Mouse (Mus musculus) CD4-positive, CD25-positive, alpha-beta regulatory T cell, adult 2 months (primary cell): ENCODE data around the gene Gnat1.
A peak's percentile ranks its signal among the peaks of the same experiment; 100 is the strongest.

Source experiments
- DNase-seq: peaks from one replicate; pipeline ENCODE4 v3.0.0-alpha.2; 2012; ENCODE audit warnings: low read depth, low spot score

Gnat1 gene

GRCm38 (mm10) chr9:107700114-107700571, 20.6 kb upstream of the Gnat1 start:
- DNase-seq, result no peak

- no peak for DNase-seq
These were observed 20.0 kb upstream of the Gnat1 start for GRCm38 (mm10) chr9:107699376-107699980.

GRCm38 (mm10) chr9:107698611-107699190, 19.2 kb upstream of the Gnat1 start:
- DNase-seq, result no peak

GRCm38 (mm10) chr9:107697811-107698521, 18.5 kb upstream of the Gnat1 start:
- DNase-seq, result no peak

GRCm38 (mm10) chr9:107696845-107697610, 17.5 kb upstream of the Gnat1 start:
- DNase-seq, result no peak

GRCm38 (mm10) chr9:107696106-107696479, 16.6 kb upstream of the Gnat1 start:
- DNase-seq, result no peak

GRCm38 (mm10) chr9:107695441-107696105, 16.1 kb upstream of the Gnat1 start:
- DNase-seq, result no peak

- no peak for DNase-seq
These were observed 15.1 kb upstream of the Gnat1 start for GRCm38 (mm10) chr9:107694627-107695026.

- DNase-seq, result no peak
These were observed 14.0 kb upstream of the Gnat1 start for GRCm38 (mm10) chr9:107693433-107693987.

- no peak for DNase-seq
These were observed 13.3 kb upstream of the Gnat1 start for GRCm38 (mm10) chr9:107692785-107693184.

- DNase-seq, result peak; percentile 51
These were observed 10.9 kb upstream of the Gnat1 start for GRCm38 (mm10) chr9:107690391-107690790.

GRCm38 (mm10) chr9:107688939-107689338, 9.4 kb upstream of the Gnat1 start:
- no peak for DNase-seq

GRCm38 (mm10) chr9:107688415-107688814, 8.9 kb upstream of the Gnat1 start:
- DNase-seq, result no peak

GRCm38 (mm10) chr9:107685231-107685981, 5.9 kb upstream of the Gnat1 start:
- DNase-seq, result peak; percentile 68

GRCm38 (mm10) chr9:107682405-107682804, 2.9 kb upstream of the Gnat1 start:
- no peak for DNase-seq

- DNase-seq, result no peak
These were observed 651 bp downstream of the Gnat1 start for GRCm38 (mm10) chr9:107678861-107679260.

- DNase-seq, result peak; percentile 91
These were observed 1.5 kb downstream of the Gnat1 start for GRCm38 (mm10) chr9:107677819-107678526.

- DNase-seq, result peak; percentile 79
These were observed 2.3 kb downstream of the Gnat1 start for GRCm38 (mm10) chr9:107677091-107677784.

GRCm38 (mm10) chr9:107676302-107676701, 3.2 kb downstream of the Gnat1 start:
- DNase-seq, result peak; percentile 68
